Mouse (Mus musculus): ENCODE results near the gene Fbln7. TPM values are rescaled to one million over a fixed set of nuclear protein-coding genes. Genes with fewer than 3 reads are reported as not detected.

The Fbln7 gene
- total and polyA plus RNA-seq, 3 experiments: not detected

- Histone ChIP-seq H3K9ac (ENCODE audit: control insufficient read depth, low read depth, low read length, poor library complexity, severe bottlenecking) (peak overlapping the region; percentile 92), H3K9me3 (replicated peaks; ENCODE audit: insufficient read depth, low read length) (no peaks in the 10 kb centered on the region), H3K36me3 (ENCODE audit: control insufficient read depth in 1 of 2, insufficient read depth in 2 of 2, low read length in 2 of 2) (peaks cover 0 to 9% of the 10 kb centered on the region in 2 experiments; a peak in 2 of 4 replicates), H3K27me3 (ENCODE audit: control insufficient read depth in 1 of 2, insufficient read depth in 2 of 2, low read length in 2 of 2) (no peaks in the 10 kb centered on the region), H3K79me2 (ENCODE audit: control insufficient read depth, insufficient read depth, low read length, poor library complexity) (peaks cover 11% of the 10 kb centered on the region), H3K4me1 (ENCODE audit: control insufficient read depth in 1 of 2, insufficient read depth in 2 of 2, low read length in 2 of 2) (peaks cover 5 to 15% of the 10 kb centered on the region in 2 experiments), H3K27ac (ENCODE audit: control insufficient read depth, low read depth, low read length) (peak overlapping the region; percentile 80), H3K4me3 (ENCODE audit: control insufficient read depth in 1 of 2, insufficient read depth in 1 of 2, low read depth in 2 of 2, low read length in 2 of 2) (peak overlapping the region; percentile 77 to 96)
- TF ChIP-seq ZNF384 (IDR thresholded peaks at IDR 0.05; ENCODE audit: low read depth, low read length): peak; percentile 69
- no peak for TF ChIP-seq CHD1 (IDR thresholded peaks at IDR 0.05; ENCODE audit: low read depth, low read length)
- TF ChIP-seq JUND (IDR thresholded peaks at IDR 0.05; ENCODE audit: low read depth, low read length): no peak
- TF ChIP-seq ZMIZ1 (IDR thresholded peaks at IDR 0.05; ENCODE audit: low read depth, low read length): no peak
- no peak for TF ChIP-seq TBP (IDR thresholded peaks at IDR 0.05; ENCODE audit: low read depth, low read length)
- no peak for TF ChIP-seq POLR2A (IDR thresholded peaks at IDR 0.05; ENCODE audit: control insufficient read depth in 1 of 2, insufficient read depth in 1 of 2, low read depth in 1 of 2, low read length in 2 of 2, poor library complexity in 1 of 2)
- TF ChIP-seq TCF12 (IDR thresholded peaks at IDR 0.05; ENCODE audit: low read depth, low read length): no peak
- no peak for TF ChIP-seq ETS1 (IDR thresholded peaks at IDR 0.05; ENCODE audit: low read depth, low read length)
- TF ChIP-seq NRF1 (IDR thresholded peaks at IDR 0.05; ENCODE audit: insufficient read depth, low read depth, low read length, poor library complexity, severe bottlenecking): no peak
- no peak for TF ChIP-seq KAT2A (conservative IDR thresholded peaks at IDR 0.05; ENCODE audit: low read depth, low read length)
- no peak for TF ChIP-seq SMC3 (IDR thresholded peaks at IDR 0.05; ENCODE audit: low read depth, low read length)
- peak; percentile 44; the same call in 1 of the 2 replicates for TF ChIP-seq SIN3A (IDR thresholded peaks at IDR 0.05; ENCODE audit: low read length)
- TF ChIP-seq POLR2AphosphoS2 (IDR thresholded peaks at IDR 0.05; ENCODE audit: low read length): no peak
- peak; percentile 48; the same call in 1 of the 2 replicates for TF ChIP-seq MXI1 (IDR thresholded peaks at IDR 0.05; ENCODE audit: low read depth, low read length)
- no peak for TF ChIP-seq MEF2A (IDR thresholded peaks at IDR 0.05; ENCODE audit: extremely low read depth, insufficient replicate concordance, low read depth, low read length, poor library complexity, severe bottlenecking)
- DNase-seq (ENCODE audit: low read depth, low spot score): peak; percentile 65
Measured at GRCm38 (mm10) chr2:128818956-128819643, 43.7 kb upstream of the Fbln7 start.

GRCm38 (mm10) chr2:128820631-128821030 lies 42.1 kb upstream of the Fbln7 start:
- Histone ChIP-seq H3K9me3 (replicated peaks; ENCODE audit: insufficient read depth, low read length) (no peaks in the 10 kb centered on the region), H3K4me1 (ENCODE audit: control insufficient read depth in 1 of 2, insufficient read depth in 2 of 2, low read length in 2 of 2) (peaks cover 6 to 15% of the 10 kb centered on the region in 2 experiments), H3K79me2 (ENCODE audit: control insufficient read depth, insufficient read depth, low read length, poor library complexity) (peaks cover 11% of the 10 kb centered on the region), H3K36me3 (ENCODE audit: control insufficient read depth in 1 of 2, insufficient read depth in 2 of 2, low read length in 2 of 2) (peaks cover 0 to 9% of the 10 kb centered on the region in 2 experiments; a peak in 2 of 4 replicates), H3K27me3 (ENCODE audit: control insufficient read depth in 1 of 2, insufficient read depth in 2 of 2, low read length in 2 of 2) (no peaks in the 10 kb centered on the region), H3K9ac (ENCODE audit: control insufficient read depth, low read depth, low read length, poor library complexity, severe bottlenecking) (no peak overlapping the region), H3K27ac (ENCODE audit: control insufficient read depth, low read depth, low read length) (no peak overlapping the region), H3K4me3 (ENCODE audit: control insufficient read depth in 1 of 2, insufficient read depth in 1 of 2, low read depth in 2 of 2, low read length in 2 of 2) (no peak overlapping the region)
- no peak for DNase-seq (ENCODE audit: low read depth, low spot score)
- TF ChIP-seq USF2 (IDR thresholded peaks at IDR 0.05; ENCODE audit: borderline replicate concordance in 1 of 2, insufficient read depth in 1 of 2, low read depth in 1 of 2, low read length in 2 of 2) (no peak), BHLHE40 (IDR thresholded peaks at IDR 0.05; ENCODE audit: borderline replicate concordance, low read depth, low read length) (no peak), MXI1 (IDR thresholded peaks at IDR 0.05; ENCODE audit: low read depth, low read length) (no peak), USF1 (IDR thresholded peaks at IDR 0.05; ENCODE audit: low read depth, low read length) (no peak), CHD2 (IDR thresholded peaks at IDR 0.05; ENCODE audit: low read length) (no peak), MYB (IDR thresholded peaks at IDR 0.05; ENCODE audit: low read depth, low read length) (no peak), ZC3H11A (IDR thresholded peaks at IDR 0.05; ENCODE audit: low read depth, low read length) (no peak), TAL1 (IDR thresholded peaks at IDR 0.05; ENCODE audit: low read length) (no peak), ETS1 (IDR thresholded peaks at IDR 0.05; ENCODE audit: low read depth, low read length) (no peak), MAZ (IDR thresholded peaks at IDR 0.05; ENCODE audit: low read depth, low read length) (no peak), MEF2A (IDR thresholded peaks at IDR 0.05; ENCODE audit: extremely low read depth, insufficient replicate concordance, low read depth, low read length, poor library complexity, severe bottlenecking) (no peak), CTCF (IDR thresholded peaks at IDR 0.05 in 2 of 3, conservative IDR thresholded peaks at IDR 0.05 in 1 of 3; ENCODE audit: control insufficient read depth in 1 of 3, insufficient read depth in 1 of 3, low read depth in 2 of 3, low read length in 3 of 3, poor library complexity in 1 of 3, severe bottlenecking in 1 of 3) (no peak), MAFK (IDR thresholded peaks at IDR 0.05; ENCODE audit: borderline replicate concordance, low read depth, low read length) (no peak), RAD21 (IDR thresholded peaks at IDR 0.05; ENCODE audit: low read depth, low read length) (no peak), SMC3 (IDR thresholded peaks at IDR 0.05; ENCODE audit: low read depth, low read length) (no peak), UBTF (IDR thresholded peaks at IDR 0.05; ENCODE audit: borderline replicate concordance, insufficient read depth, low read depth, low read length) (no peak), CHD1 (IDR thresholded peaks at IDR 0.05; ENCODE audit: low read depth, low read length) (no peak), GABPA (IDR thresholded peaks at IDR 0.05; ENCODE audit: low read depth, low read length) (no peak)
